Mouse (Mus musculus): ENCODE measurements around the gene Bzw1. TPM values are rescaled to one million over a fixed set of nuclear protein-coding genes. Genes with fewer than 3 reads are reported as not detected.
"Not testable (repeated sequence)": the region's sequence is repeated elsewhere in the genome, so short reads cannot be mapped to it uniquely, and the experiment has no call there.

Bzw1 gene
- polyA plus RNA-seq, 2 experiments = 112 to 350 TPM

DNA sequence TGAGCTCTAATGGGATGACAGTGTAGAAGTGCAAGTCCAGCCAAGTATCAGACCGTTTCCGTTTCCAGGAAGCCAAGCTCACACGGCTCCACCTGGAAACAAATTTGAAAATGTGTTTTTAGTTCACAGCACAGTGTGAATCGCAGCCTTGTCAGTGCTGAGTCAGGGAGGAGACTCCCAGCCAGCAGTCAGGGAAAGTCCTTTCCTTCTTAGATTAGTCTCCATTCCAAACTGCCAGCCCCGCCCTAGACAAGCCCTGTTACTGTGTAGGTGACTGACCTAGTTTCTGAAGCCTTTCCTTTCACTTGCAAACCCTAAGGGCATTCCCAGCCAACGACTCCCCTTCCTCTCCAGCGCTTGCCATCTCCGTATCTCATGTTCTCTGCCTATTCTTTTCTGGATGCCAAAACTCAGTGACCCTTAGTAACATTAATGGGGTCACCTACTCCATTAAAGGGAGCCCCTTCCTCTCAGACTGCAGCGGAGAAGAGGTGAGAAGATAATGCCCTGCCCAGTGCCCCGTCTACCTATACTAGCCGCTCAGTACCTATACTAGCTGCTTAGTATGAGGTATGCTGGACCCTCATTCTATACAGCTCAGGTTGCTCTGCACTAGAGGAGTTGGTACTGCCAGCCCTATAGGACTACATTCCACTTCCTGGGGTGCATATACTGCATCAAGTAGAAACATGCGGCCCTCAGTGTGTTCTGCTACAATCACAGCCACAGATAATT is 25.8 kb upstream of the Bzw1 start:
- Histone ChIP-seq H3K9ac (ENCODE audit: low read depth, low read length, severe bottlenecking) (no peak overlapping the region), H3K27ac (replicated peaks; ENCODE audit: low read depth, low read length) (no peak overlapping the region), H3K4me3 (replicated peaks; ENCODE audit: low read length) (no peak overlapping the region), H3K4me2 (replicated peaks; ENCODE audit: low read depth, low read length, severe bottlenecking) (no peak overlapping the region), H3K4me1 (ENCODE audit: control insufficient read depth, insufficient read depth, low read length) (no peaks in the 10 kb centered on the region), H3K9me3 (ENCODE audit: control insufficient read depth, low read length) (no peaks in the 10 kb centered on the region), H3K27me3 (ENCODE audit: control insufficient read depth, insufficient read depth, low read length) (no peaks in the 10 kb centered on the region), H3K36me3 (ENCODE audit: control insufficient read depth, insufficient read depth, low read length) (no peaks in the 10 kb centered on the region)
- TF ChIP-seq POLR2A (IDR thresholded peaks at IDR 0.05; ENCODE audit: borderline replicate concordance, extremely low read depth, insufficient read depth, insufficient read length) = no peak
- 77% methylated on average over 12 of the region's 12 CpGs for WGBS
- DNase-seq (ENCODE audit: low spot score) (peak; percentile 18), ATAC-seq (ENCODE audit: low FRiP score, low read depth) (no peak)

DNA sequence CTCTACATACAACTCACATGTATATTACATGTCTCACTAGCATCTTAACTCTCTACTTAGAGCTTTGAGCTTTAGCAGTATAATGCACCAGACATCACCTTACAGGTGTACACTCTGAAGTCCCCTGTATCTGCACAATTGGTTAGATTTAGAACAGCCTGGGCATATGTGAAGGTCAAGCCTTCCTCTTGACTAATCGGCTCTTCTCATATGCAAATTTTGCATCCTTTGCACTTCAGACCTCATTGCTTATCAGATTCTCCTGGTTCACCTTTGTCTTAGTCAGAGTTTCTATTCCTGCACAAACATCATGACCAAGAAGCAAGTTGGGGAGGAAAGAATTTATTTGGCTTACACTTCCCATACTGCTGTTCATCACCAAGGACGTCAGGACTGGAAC is 23.0 kb upstream of the Bzw1 start:
- DNase-seq (ENCODE audit: low spot score) (no peak), ATAC-seq (ENCODE audit: low FRiP score, low read depth) (no peak)
- Histone ChIP-seq H3K4me3 (replicated peaks; ENCODE audit: low read length) (no peak overlapping the region), H3K27me3 (ENCODE audit: control insufficient read depth, insufficient read depth, low read length) (no peaks in the 10 kb centered on the region), H3K27ac (replicated peaks; ENCODE audit: low read depth, low read length) (no peak overlapping the region), H3K9ac (ENCODE audit: low read depth, low read length, severe bottlenecking) (no peak overlapping the region), H3K36me3 (ENCODE audit: control insufficient read depth, insufficient read depth, low read length) (no peaks in the 10 kb centered on the region), H3K4me2 (replicated peaks; ENCODE audit: low read depth, low read length, severe bottlenecking) (no peak overlapping the region), H3K9me3 (ENCODE audit: control insufficient read depth, low read length) (no peaks in the 10 kb centered on the region), H3K4me1 (ENCODE audit: control insufficient read depth, insufficient read depth, low read length) (no peaks in the 10 kb centered on the region)
- WGBS = 70% methylated on average over 2 of the region's 2 CpGs
- no peak for TF ChIP-seq POLR2A (IDR thresholded peaks at IDR 0.05; ENCODE audit: borderline replicate concordance, extremely low read depth, insufficient read depth, insufficient read length)

DNA sequence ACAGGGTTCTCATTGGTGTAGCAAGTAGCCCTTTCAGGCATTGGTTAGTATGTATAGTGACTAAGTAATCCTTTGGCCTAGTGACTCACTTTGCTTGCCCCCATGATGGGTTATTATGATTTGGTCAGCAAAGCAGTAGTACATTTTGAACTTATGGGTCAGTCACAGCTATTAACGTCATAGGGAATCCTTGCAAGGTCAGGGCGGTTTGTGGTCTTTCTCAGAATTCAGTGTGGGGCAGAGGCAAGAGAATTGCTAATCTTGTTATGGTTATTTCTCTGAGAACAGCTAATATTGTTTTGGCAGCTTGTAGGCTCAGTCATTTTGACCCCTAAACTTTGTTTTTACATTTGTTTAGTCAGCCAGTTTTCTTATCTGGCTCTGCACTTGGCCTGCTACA is 18.4 kb upstream of the Bzw1 start:
- H3K9me3 ChIP-seq (ENCODE audit: control insufficient read depth, low read length); DNase-seq (ENCODE audit: low spot score); ATAC-seq (ENCODE audit: low FRiP score, low read depth); H3K4me2 ChIP-seq (replicated peaks; ENCODE audit: low read depth, low read length, severe bottlenecking); H3K9ac ChIP-seq (ENCODE audit: low read depth, low read length, severe bottlenecking); H3K4me3 ChIP-seq (replicated peaks; ENCODE audit: low read length); H3K27me3 ChIP-seq (ENCODE audit: control insufficient read depth, insufficient read depth, low read length); H3K36me3 ChIP-seq (ENCODE audit: control insufficient read depth, insufficient read depth, low read length); H3K27ac ChIP-seq (replicated peaks; ENCODE audit: low read depth, low read length); H3K4me1 ChIP-seq (ENCODE audit: control insufficient read depth, insufficient read depth, low read length): not testable (repeated sequence)
- 81% methylated on average over 2 of the region's 2 CpGs for WGBS

DNA sequence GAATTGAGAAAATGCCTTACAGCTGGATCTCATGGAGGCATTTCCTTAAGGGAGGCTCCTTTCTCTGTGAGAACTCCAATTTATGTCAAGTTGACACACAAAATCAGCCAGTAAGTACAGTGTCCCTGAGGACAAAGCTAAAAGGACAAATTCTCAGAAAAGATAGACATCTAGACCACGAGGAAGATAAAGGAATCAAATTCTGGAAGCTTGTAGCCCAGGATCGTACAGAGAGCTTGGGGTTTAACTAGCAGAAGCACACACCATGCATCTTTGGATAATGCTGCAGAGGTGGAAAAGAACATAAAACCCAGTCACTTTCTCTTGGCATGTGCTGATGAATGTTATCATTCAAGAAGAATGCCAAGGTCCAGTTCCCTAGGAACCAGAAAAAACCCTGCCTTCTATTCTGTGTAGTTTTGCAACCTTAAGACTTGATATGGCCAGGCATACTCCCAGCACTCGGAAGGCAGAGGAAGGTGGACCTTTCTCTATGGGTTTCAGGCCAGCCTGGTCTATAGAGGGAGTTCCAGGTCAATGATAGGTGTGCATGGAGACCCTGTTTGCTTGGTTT is 17.0 kb upstream of the Bzw1 start:
- 75% methylated on average over 3 of the region's 3 CpGs for WGBS
- Histone ChIP-seq H3K27ac (replicated peaks; ENCODE audit: low read depth, low read length) (no peak overlapping the region), H3K9me3 (ENCODE audit: control insufficient read depth, low read length) (no peaks in the 10 kb centered on the region), H3K27me3 (ENCODE audit: control insufficient read depth, insufficient read depth, low read length) (no peaks in the 10 kb centered on the region), H3K36me3 (ENCODE audit: control insufficient read depth, insufficient read depth, low read length) (no peaks in the 10 kb centered on the region), H3K4me3 (replicated peaks; ENCODE audit: low read length) (no peak overlapping the region), H3K4me2 (replicated peaks; ENCODE audit: low read depth, low read length, severe bottlenecking) (no peak overlapping the region), H3K4me1 (ENCODE audit: control insufficient read depth, insufficient read depth, low read length) (no peaks in the 10 kb centered on the region), H3K9ac (ENCODE audit: low read depth, low read length, severe bottlenecking) (no peak overlapping the region)
- TF ChIP-seq POLR2A (IDR thresholded peaks at IDR 0.05; ENCODE audit: borderline replicate concordance, extremely low read depth, insufficient read depth, insufficient read length) = no peak
- ATAC-seq (ENCODE audit: low FRiP score, low read depth) = no peak
- no peak for DNase-seq (ENCODE audit: low spot score)

- Histone ChIP-seq H3K27ac (replicated peaks; ENCODE audit: low read depth, low read length) (no peak overlapping the region), H3K4me3 (replicated peaks; ENCODE audit: low read length) (no peak overlapping the region), H3K4me2 (replicated peaks; ENCODE audit: low read depth, low read length, severe bottlenecking) (no peak overlapping the region), H3K27me3 (ENCODE audit: control insufficient read depth, insufficient read depth, low read length) (no peaks in the 10 kb centered on the region), H3K4me1 (ENCODE audit: control insufficient read depth, insufficient read depth, low read length) (no peaks in the 10 kb centered on the region), H3K9me3 (ENCODE audit: control insufficient read depth, low read length) (no peaks in the 10 kb centered on the region), H3K9ac (ENCODE audit: low read depth, low read length, severe bottlenecking) (no peak overlapping the region), H3K36me3 (ENCODE audit: control insufficient read depth, insufficient read depth, low read length) (no peaks in the 10 kb centered on the region)
- ATAC-seq (ENCODE audit: low FRiP score, low read depth) (no peak), DNase-seq (ENCODE audit: low spot score) (no peak)
- WGBS = 76% methylated on average over 5 of the region's 5 CpGs
- no peak for TF ChIP-seq POLR2A (IDR thresholded peaks at IDR 0.05; ENCODE audit: borderline replicate concordance, extremely low read depth, insufficient read depth, insufficient read length)
These were observed 10.0 kb upstream of the Bzw1 start for GRCm38 (mm10) chr1:58382586-58383281.

Measured in limb, embryonic 14.5 days (tissue).